Mouse (Mus musculus): ENCODE results near the gene Limd2. TPM values are rescaled to one million over a fixed set of nuclear protein-coding genes. Genes with fewer than 3 reads are reported as not detected.

Gene Limd2
- polyA plus RNA-seq, 1 experiment from 2014 or later: 84.3 TPM

DNA sequence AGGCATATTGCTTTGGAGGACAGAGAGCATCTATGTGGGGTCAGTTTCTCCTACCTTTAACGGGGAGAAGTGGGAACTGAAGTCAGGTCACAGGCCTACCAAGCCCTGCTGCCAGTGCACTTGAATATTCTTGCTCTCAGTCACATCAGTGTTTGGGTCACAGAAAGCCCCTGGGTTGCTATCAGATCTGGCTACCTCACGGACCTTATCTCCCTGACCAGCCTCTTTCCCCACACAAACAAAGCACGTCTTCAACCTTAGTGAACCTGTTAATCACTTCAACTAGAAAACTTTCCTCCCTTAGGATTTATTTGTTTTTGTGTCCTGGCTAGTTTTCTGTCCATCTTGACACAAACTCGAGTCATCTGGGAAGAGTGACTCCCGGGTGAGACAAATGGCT, 15.7 kb upstream of the Limd2 start:
- Histone ChIP-seq H3K9ac (ENCODE audit: low read depth, low read length) (no peak overlapping the region), H3K4me1 (ENCODE audit: control insufficient read depth, insufficient read depth, low read length) (no peaks in the 10 kb centered on the region), H3K4me2 (ENCODE audit: low read depth, low read length) (no peak overlapping the region), H3K36me3 (ENCODE audit: control insufficient read depth, insufficient read depth, low read length) (no peaks in the 10 kb centered on the region), H3K9me3 (ENCODE audit: control insufficient read depth, low read length) (no peaks in the 10 kb centered on the region), H3K4me3 (ENCODE audit: low read length) (no peak overlapping the region), H3K27ac (ENCODE audit: low read length) (no peak overlapping the region), H3K27me3 (replicated peaks; ENCODE audit: control insufficient read depth, insufficient read depth, low read length) (no peaks in the 10 kb centered on the region)
- 74% methylated on average over 5 of the region's 5 CpGs for WGBS
- ATAC-seq: no peak

DNA sequence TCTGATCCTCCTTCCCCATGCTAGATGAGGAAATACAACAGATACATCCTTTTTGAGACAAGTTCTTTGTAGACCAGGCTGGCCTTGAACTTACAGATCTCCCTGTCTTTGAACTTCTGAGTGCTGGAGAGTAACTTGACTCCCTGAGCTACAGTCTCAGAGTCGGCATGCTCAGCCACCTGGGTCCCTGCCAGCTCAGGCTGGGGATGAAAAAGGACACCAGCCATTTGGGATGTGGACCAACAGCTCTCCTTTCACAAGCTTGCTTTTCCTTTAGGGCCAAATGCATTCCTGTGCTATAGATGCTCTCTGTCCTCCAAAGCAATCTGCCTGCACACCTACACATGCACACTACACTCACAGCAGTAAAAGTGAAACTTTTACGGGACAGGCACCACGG, 14.4 kb upstream of the Limd2 start:
- no peaks in the 10 kb centered on the region for H3K4me1 ChIP-seq (ENCODE audit: control insufficient read depth, insufficient read depth, low read length)
- H3K9ac ChIP-seq (ENCODE audit: low read depth, low read length): no peak overlapping the region
- no peak overlapping the region for H3K4me2 ChIP-seq (ENCODE audit: low read depth, low read length)
- WGBS: 55% methylated on average over 3 of the region's 3 CpGs
- no peaks in the 10 kb centered on the region for H3K27me3 ChIP-seq (replicated peaks; ENCODE audit: control insufficient read depth, insufficient read depth, low read length)
- H3K9me3 ChIP-seq (ENCODE audit: control insufficient read depth, low read length): no peaks in the 10 kb centered on the region
- no peaks in the 10 kb centered on the region for H3K36me3 ChIP-seq (ENCODE audit: control insufficient read depth, insufficient read depth, low read length)
- H3K4me3 ChIP-seq (ENCODE audit: low read length): no peak overlapping the region
- H3K27ac ChIP-seq (ENCODE audit: low read length): no peak overlapping the region
- no peak for ATAC-seq

DNA sequence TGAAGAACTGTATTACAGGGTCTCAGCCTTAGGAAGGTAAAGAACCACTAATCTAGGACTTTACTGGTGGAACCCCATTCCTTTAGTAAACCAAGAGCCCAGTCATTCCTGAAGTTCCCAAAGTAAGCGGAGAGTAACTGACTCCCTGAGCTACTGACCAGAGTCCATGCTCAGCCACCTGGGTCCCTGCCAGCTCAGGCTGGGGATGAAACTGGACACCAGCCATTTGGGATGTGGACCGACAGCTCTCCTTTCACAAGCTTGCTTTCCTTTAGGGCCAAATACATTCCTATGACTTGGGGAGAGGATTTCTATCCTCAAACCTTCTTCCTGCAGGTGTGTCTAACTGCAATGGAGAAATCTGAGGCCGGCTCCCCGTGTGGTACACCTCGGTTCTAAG, 13.7 kb upstream of the Limd2 start:
- H3K27me3 ChIP-seq (replicated peaks; ENCODE audit: control insufficient read depth, insufficient read depth, low read length): no peaks in the 10 kb centered on the region
- H3K4me2 ChIP-seq (ENCODE audit: low read depth, low read length): no peak overlapping the region
- no peak overlapping the region for H3K27ac ChIP-seq (ENCODE audit: low read length)
- H3K4me3 ChIP-seq (ENCODE audit: low read length): no peak overlapping the region
- no peaks in the 10 kb centered on the region for H3K9me3 ChIP-seq (ENCODE audit: control insufficient read depth, low read length)
- H3K9ac ChIP-seq (ENCODE audit: low read depth, low read length): no peak overlapping the region
- 73% methylated on average over 5 of the region's 5 CpGs for WGBS
- H3K4me1 ChIP-seq (ENCODE audit: control insufficient read depth, insufficient read depth, low read length): no peaks in the 10 kb centered on the region
- ATAC-seq: no peak
- no peaks in the 10 kb centered on the region for H3K36me3 ChIP-seq (ENCODE audit: control insufficient read depth, insufficient read depth, low read length)

DNA sequence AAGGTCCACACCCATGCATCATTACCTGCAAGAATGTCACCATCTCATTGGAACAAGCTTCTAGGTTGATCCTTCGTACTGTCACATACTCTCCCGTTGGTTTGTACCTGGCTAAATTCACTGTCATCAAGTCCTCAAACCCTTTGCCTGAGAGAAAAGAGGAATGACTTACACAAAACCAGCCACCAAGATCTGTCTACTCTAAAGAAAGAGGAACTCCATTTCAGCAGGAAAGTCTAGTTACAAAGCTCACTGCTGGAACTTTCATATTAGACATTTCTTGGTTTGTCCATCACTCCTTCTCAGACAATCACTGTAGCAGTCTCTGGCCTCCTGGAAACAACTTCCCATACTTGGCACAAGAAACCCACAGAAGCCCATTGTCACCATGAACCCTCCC, 12.6 kb upstream of the Limd2 start:
- no peak for ATAC-seq
- H3K9ac ChIP-seq (ENCODE audit: low read depth, low read length): no peak overlapping the region
- H3K4me2 ChIP-seq (ENCODE audit: low read depth, low read length): no peak overlapping the region
- H3K4me3 ChIP-seq (ENCODE audit: low read length): no peak overlapping the region
- H3K36me3 ChIP-seq (ENCODE audit: control insufficient read depth, insufficient read depth, low read length): no peaks in the 10 kb centered on the region
- H3K27me3 ChIP-seq (replicated peaks; ENCODE audit: control insufficient read depth, insufficient read depth, low read length): no peaks in the 10 kb centered on the region
- WGBS: 87% methylated on average over 2 of the region's 2 CpGs
- no peaks in the 10 kb centered on the region for H3K9me3 ChIP-seq (ENCODE audit: control insufficient read depth, low read length)
- no peaks in the 10 kb centered on the region for H3K4me1 ChIP-seq (ENCODE audit: control insufficient read depth, insufficient read depth, low read length)
- no peak overlapping the region for H3K27ac ChIP-seq (ENCODE audit: low read length)

DNA sequence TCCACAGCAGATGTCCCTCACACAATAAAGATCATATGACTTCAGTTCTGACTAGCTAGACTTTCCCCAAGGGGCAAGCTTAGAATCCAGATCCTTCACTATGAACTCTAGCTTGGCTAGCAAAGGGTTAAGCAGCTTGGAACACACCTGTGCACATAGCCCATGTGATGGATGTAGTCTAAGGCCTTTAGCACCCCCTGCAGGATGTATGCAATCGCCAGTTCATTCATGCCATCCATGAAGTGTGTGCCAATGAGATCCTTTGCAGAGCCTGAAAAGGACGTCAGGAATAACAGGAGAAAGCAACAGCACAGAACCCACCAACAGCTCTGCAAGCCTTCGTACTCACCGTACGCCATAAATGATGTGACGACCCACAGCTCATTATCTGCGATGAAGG, 10.1 kb upstream of the Limd2 start:
- H3K27me3 ChIP-seq (replicated peaks; ENCODE audit: control insufficient read depth, insufficient read depth, low read length): no peaks in the 10 kb centered on the region
- no peak overlapping the region for H3K4me2 ChIP-seq (ENCODE audit: low read depth, low read length)
- no peak overlapping the region for H3K9ac ChIP-seq (ENCODE audit: low read depth, low read length)
- no peaks in the 10 kb centered on the region for H3K9me3 ChIP-seq (ENCODE audit: control insufficient read depth, low read length)
- no peak for ATAC-seq
- H3K27ac ChIP-seq (ENCODE audit: low read length): no peak overlapping the region
- H3K4me3 ChIP-seq (ENCODE audit: low read length): no peak overlapping the region
- 80% methylated on average over 7 of the region's 7 CpGs for WGBS
- no peaks in the 10 kb centered on the region for H3K36me3 ChIP-seq (ENCODE audit: control insufficient read depth, insufficient read depth, low read length)
- no peaks in the 10 kb centered on the region for H3K4me1 ChIP-seq (ENCODE audit: control insufficient read depth, insufficient read depth, low read length)

DNA sequence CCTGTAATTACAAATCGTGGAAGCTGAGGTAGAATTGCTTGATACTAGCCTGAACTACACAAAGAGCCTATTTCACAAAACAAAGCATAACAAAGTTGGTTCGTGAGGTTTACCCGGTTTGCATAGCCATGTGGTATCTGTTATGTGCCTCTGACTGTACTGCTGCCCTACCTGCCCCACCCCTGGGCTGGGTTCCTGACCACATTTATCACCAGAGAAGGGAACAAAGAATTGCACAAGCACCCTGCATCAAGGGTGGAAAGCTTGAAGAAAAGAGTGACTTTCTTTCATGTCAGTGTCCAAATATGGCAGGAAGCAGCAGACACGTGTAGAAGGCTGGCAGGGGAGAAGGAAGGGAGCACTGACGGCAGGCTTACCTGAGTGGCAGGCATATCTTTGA, 6.8 kb upstream of the Limd2 start:
- H3K9ac ChIP-seq (ENCODE audit: low read depth, low read length): no peak overlapping the region
- no peaks in the 10 kb centered on the region for H3K36me3 ChIP-seq (ENCODE audit: control insufficient read depth, insufficient read depth, low read length)
- no peak overlapping the region for H3K4me2 ChIP-seq (ENCODE audit: low read depth, low read length)
- ATAC-seq: peak; percentile 71
- no peak overlapping the region for H3K4me3 ChIP-seq (ENCODE audit: low read length)
- H3K27me3 ChIP-seq (replicated peaks; ENCODE audit: control insufficient read depth, insufficient read depth, low read length): no peaks in the 10 kb centered on the region
- no peak overlapping the region for H3K27ac ChIP-seq (ENCODE audit: low read length)
- 72% methylated on average over 5 of the region's 5 CpGs for WGBS
- no peaks in the 10 kb centered on the region for H3K4me1 ChIP-seq (ENCODE audit: control insufficient read depth, insufficient read depth, low read length)
- H3K9me3 ChIP-seq (ENCODE audit: control insufficient read depth, low read length): no peaks in the 10 kb centered on the region

DNA sequence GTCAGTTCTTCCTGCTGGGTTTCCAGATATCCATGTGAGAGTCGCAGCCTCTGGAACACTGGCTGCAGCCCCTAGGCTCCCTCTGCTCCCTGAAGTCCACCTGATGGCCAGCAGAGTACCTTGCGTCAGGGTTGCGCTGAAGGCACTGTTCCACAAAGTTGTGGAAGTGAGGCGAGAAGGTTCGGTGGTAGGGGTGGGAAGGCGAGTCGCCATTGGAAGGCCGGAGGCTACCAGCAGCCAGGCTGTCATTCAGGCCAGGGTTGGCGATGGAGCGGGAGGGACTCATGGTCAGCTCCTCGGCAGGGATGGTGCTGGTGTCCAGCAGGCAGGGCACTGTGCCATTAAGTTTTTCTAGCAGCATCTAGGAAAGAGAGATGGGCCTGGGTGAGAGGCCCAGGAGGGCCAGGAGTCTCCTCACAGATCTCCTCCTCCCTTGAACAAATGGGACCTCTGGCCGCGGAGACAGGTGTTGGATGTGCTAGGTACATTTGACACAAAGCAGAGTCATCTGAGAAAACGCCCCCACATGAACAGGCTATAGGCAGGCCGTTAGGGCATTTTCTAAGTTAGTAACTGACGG, 4.0 kb upstream of the Limd2 start:
- Histone ChIP-seq H3K36me3 (ENCODE audit: control insufficient read depth, insufficient read depth, low read length) (no peaks in the 10 kb centered on the region), H3K27ac (ENCODE audit: low read length) (no peak overlapping the region)
- 91% methylated on average over 16 of the region's 16 CpGs for WGBS

DNA sequence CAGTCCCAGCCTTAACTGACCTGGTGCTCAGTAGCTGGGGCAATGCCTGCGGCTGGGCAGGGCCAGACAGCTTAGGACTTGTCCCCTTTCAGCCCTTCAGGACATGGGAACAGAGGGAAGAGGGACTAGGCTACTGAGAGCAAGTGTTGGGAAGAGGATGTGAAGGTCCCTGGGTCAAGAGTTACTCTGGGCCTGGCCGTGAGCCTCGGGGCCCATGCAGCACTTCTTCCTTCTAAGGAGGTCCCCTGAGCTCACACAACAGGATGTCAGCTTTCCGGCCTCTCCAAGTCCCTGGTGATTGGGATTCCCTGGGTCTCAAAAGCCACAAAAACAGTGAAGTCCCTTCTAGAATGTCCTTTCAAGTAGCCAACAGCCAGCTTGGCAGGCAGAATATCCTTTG, 2.9 kb upstream of the Limd2 start:
- ATAC-seq: no peak
- Histone ChIP-seq H3K9ac (ENCODE audit: low read depth, low read length) (no peak overlapping the region), H3K27me3 (replicated peaks; ENCODE audit: control insufficient read depth, insufficient read depth, low read length) (no peaks in the 10 kb centered on the region), H3K4me3 (ENCODE audit: low read length) (no peak overlapping the region), H3K36me3 (ENCODE audit: control insufficient read depth, insufficient read depth, low read length) (no peaks in the 10 kb centered on the region), H3K27ac (ENCODE audit: low read length) (no peak overlapping the region), H3K9me3 (ENCODE audit: control insufficient read depth, low read length) (no peaks in the 10 kb centered on the region), H3K4me2 (ENCODE audit: low read depth, low read length) (no peak overlapping the region), H3K4me1 (ENCODE audit: control insufficient read depth, insufficient read depth, low read length) (peaks cover 17% of the 10 kb centered on the region)
- WGBS: 76% methylated on average over 4 of the region's 4 CpGs

More for the DNA sequence above, 4.0 kb upstream of the Limd2 start:
- Histone ChIP-seq H3K27me3 (replicated peaks; ENCODE audit: control insufficient read depth, insufficient read depth, low read length) (no peaks in the 10 kb centered on the region), H3K4me2 (ENCODE audit: low read depth, low read length) (no peak overlapping the region), H3K9ac (ENCODE audit: low read depth, low read length) (no peak overlapping the region), H3K4me3 (ENCODE audit: low read length) (no peak overlapping the region), H3K4me1 (ENCODE audit: control insufficient read depth, insufficient read depth, low read length) (peaks cover 9% of the 10 kb centered on the region; the same call in 1 of the 2 replicates), H3K9me3 (ENCODE audit: control insufficient read depth, low read length) (no peaks in the 10 kb centered on the region)
- no peak for ATAC-seq

DNA sequence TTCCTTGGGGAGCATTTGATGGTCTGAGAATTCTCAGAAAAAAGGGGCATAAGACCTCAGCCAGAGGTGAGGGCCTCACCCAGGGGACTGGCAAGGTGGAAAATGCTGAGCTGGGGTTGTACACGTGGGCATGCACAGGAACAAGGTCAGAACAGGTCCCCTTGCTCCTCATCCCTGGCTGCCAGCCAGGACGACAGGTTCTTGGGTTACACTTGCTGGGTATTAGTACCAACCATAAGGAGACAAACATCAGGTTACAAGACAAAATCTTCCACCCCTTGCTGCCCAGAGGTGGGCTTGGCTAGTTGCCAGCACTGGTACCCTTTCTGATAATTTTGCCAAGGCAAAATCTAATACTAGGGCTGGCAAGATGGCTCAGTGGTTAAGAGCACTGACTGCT, 1.6 kb upstream of the Limd2 start:
- no peaks in the 10 kb centered on the region for H3K27me3 ChIP-seq (replicated peaks; ENCODE audit: control insufficient read depth, insufficient read depth, low read length)
- H3K4me3 ChIP-seq (ENCODE audit: low read length): no peak overlapping the region
- ATAC-seq: no peak
- no peak overlapping the region for H3K9ac ChIP-seq (ENCODE audit: low read depth, low read length)
- no peaks in the 10 kb centered on the region for H3K9me3 ChIP-seq (ENCODE audit: control insufficient read depth, low read length)
- no peak overlapping the region for H3K4me2 ChIP-seq (ENCODE audit: low read depth, low read length)
- 79% methylated on average over 2 of the region's 2 CpGs for WGBS
- no peak overlapping the region for H3K27ac ChIP-seq (ENCODE audit: low read length)
- H3K36me3 ChIP-seq (ENCODE audit: control insufficient read depth, insufficient read depth, low read length): no peaks in the 10 kb centered on the region
- H3K4me1 ChIP-seq (ENCODE audit: control insufficient read depth, insufficient read depth, low read length): peaks cover 25% of the 10 kb centered on the region

All from intestine, embryonic 16.5 days (tissue).